Mouse (Mus musculus) ES-E14 (cell line): ENCODE measurements around the gene P3h4. TPM values are rescaled to one million over a fixed set of nuclear protein-coding genes. Genes with fewer than 3 reads are reported as not detected.
"Not testable (repeated sequence)": the region's sequence is repeated elsewhere in the genome, so short reads cannot be mapped to it uniquely, and the experiment has no call there.

Experiments used
- DNase-seq: peaks from one replicate; pipeline ENCODE4 v3.0.0-alpha.2; 2013; ENCODE audit warnings: low read depth, low spot score
- H3K27ac ChIP-seq: 2 replicates; pipeline ENCODE4 v1.5.1; 2012; ENCODE audit warnings: low read depth, mild to moderate bottlenecking, low read length, moderate library complexity, mixed read lengths; ENCODE audit not compliant: poor library complexity, insufficient read depth, severe bottlenecking
- H3K36me3 ChIP-seq: 2 replicates; pipeline ENCODE4 v1.6.1; 2012; ENCODE audit warnings: mild to moderate bottlenecking, low read length, moderate library complexity, mixed read lengths; ENCODE audit not compliant: control insufficient read depth, poor library complexity, insufficient read depth, severe bottlenecking
- H3K4me1 ChIP-seq, 2 experiments: fragments of 150-350 bp in 1 of 2; sonication (generic) in 1 of 2; 2 replicates each; pipeline ENCODE4 v1.6.1; 2012; ENCODE audit warnings: low read length in 2 of 2, mild to moderate bottlenecking in 1 of 2, mixed read lengths in 1 of 2; ENCODE audit not compliant: control insufficient read depth in 2 of 2, insufficient read depth in 2 of 2, poor library complexity in 1 of 2
- H3K4me3 ChIP-seq, 2 experiments: fragments of 150-350 bp in 1 of 2; sonication (generic) in 1 of 2; 2 replicates each; pipeline ENCODE4 v1.5.1; 2012; ENCODE audit warnings: low read length in 2 of 2, low read depth in 1 of 2, mild to moderate bottlenecking in 1 of 2, mixed read lengths in 1 of 2; ENCODE audit not compliant: insufficient read depth in 1 of 2, poor library complexity in 1 of 2, severe bottlenecking in 1 of 2
- H3K9ac ChIP-seq: 2 replicates; pipeline ENCODE4 v1.6.1; 2012; ENCODE audit warnings: low read depth, mild to moderate bottlenecking, low read length, mixed read lengths; ENCODE audit not compliant: poor library complexity, insufficient read depth, severe bottlenecking
- H3K9me3 ChIP-seq: fragments of 150-350 bp; sonication (generic); 2 replicates; pipeline ENCODE4 v1.6.1; 2012; ENCODE audit warnings: low read depth, mild to moderate bottlenecking, low read length; ENCODE audit not compliant: control insufficient read depth, insufficient read depth
- CHD2 ChIP-seq: IDR thresholded peaks from 2 replicates; pipeline ENCODE4 v1.6.1; 2014; ENCODE audit warnings: mild to moderate bottlenecking, low read depth, low read length, inconsistent platforms
- HCFC1 ChIP-seq: IDR thresholded peaks from 2 replicates; pipeline ENCODE4 v1.6.1; 2012; ENCODE audit warnings: low read length, inconsistent platforms, borderline replicate concordance; ENCODE audit not compliant: insufficient read depth
- MAFK ChIP-seq: IDR thresholded peaks from 2 replicates; pipeline ENCODE4 v1.6.1; 2014; ENCODE audit warnings: mild to moderate bottlenecking, low read depth, low read length, inconsistent platforms; ENCODE audit not compliant: insufficient read depth
- ZC3H11A ChIP-seq: IDR thresholded peaks from 2 replicates; pipeline ENCODE4 v1.6.1; 2012; ENCODE audit warnings: low read depth, mild to moderate bottlenecking, inconsistent platforms, low read length, borderline replicate concordance
- ZNF384 ChIP-seq: IDR thresholded peaks from 2 replicates; pipeline ENCODE4 v1.6.1; 2012; ENCODE audit warnings: low read depth, low read length, inconsistent platforms
- in situ Hi-C, 2 experiments: fragments of 600-800 bp; cut with MboI; formaldehyde crosslinking; loops; one replicate each; pipeline ENCODE4 v1.15.1; 2025; ENCODE audit warnings: low sequenced_read_pairs in 2 of 2, inconsistent platforms in 1 of 2; ENCODE audit not compliant: unreplicated experiment in 2 of 2
- total RNA-seq: library from RNA; depleted of rRNA; stranded (reverse); fragments of 300-350 nt; gene quantifications from 2 replicates; pipeline ENCODE4 v1.2.3, GENCODE M21; 2012; rRNA removed

Gene P3h4
- total RNA-seq, 1 experiment, result 39.0 TPM

DNA sequence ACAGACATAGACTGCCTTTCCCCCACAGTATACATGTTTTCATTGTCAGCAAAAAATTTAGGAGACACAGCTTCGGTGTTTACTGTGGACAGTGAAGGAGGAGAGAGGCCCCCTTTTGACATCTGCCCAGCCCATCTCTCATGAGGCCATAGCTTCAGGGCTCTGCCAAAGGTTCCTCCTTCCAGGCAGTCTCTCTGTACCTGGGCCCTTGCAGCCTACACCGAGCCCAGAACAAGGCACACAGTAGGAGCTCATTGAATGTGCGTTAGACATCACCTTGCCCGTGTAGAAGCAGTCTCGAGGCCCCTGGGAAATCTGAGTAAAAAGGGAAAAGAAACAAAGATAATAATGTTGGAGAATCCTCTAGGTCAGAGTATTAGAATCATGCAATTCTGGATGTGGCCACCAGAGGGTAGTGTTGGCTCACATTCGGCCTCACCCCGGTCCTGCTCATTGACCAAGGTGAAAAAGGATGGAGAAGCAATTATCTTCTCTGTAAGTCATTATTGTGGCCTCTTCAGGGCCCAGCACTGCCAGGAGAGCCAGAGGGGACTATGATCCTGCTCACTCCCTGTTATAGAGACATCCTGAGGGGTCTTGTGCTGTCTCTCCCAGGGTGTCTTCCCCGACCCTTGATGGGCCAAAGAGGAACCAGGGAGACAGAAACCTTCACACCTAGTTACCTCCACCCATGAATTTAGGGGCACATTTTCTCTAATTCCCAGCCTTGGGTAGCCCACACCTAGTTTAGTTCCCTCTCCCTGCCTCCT, 52.2 kb downstream of the P3h4 start:
- no peak overlapping the region for H3K27ac ChIP-seq
- no peak for DNase-seq
- in situ Hi-C loops, result no loop called here

DNA sequence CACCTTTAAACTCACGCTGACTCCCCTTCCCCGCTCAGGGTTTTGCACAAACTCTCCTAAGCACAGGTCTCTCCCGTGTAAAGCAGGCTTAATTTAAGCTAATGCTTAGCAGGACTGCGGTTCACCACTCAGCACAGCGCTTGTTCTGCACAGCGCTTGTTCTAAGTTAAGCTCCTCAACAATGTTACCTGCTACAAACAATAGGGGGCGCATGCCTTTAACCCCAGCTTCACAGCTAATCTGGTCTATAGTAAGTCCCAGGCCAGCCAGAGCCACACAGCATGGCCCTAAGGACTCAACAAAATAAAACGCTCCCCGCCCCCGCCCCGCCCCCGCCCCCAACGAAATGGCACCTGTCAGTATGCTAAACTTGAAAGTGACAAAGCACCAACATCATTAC, 53.6 kb downstream of the P3h4 start:
- H3K4me1 ChIP-seq, in situ Hi-C loops, H3K9me3 ChIP-seq, H3K4me3 ChIP-seq, H3K27ac ChIP-seq, DNase-seq, H3K36me3 ChIP-seq, H3K9ac ChIP-seq: not testable (repeated sequence)

More for the DNA sequence above, 52.2 kb downstream of the P3h4 start:
- H3K36me3 ChIP-seq, result no peaks in the 10 kb centered on the region
- H3K9me3 ChIP-seq, result no peaks in the 10 kb centered on the region
- H3K4me1 ChIP-seq, result peaks cover 0 to 6% of the 10 kb centered on the region in 2 experiments; a peak in 2 of 4 replicates
- H3K9ac ChIP-seq, result no peak overlapping the region
- no peak overlapping the region for H3K4me3 ChIP-seq
- TF ChIP-seq ZC3H11A (peak; percentile 90), MAFK (no peak), CHD2 (0 out of 2 replicates have a peak, but pooled peaks have one; percentile 49), HCFC1 (no peak), ZNF384 (no peak)

DNA sequence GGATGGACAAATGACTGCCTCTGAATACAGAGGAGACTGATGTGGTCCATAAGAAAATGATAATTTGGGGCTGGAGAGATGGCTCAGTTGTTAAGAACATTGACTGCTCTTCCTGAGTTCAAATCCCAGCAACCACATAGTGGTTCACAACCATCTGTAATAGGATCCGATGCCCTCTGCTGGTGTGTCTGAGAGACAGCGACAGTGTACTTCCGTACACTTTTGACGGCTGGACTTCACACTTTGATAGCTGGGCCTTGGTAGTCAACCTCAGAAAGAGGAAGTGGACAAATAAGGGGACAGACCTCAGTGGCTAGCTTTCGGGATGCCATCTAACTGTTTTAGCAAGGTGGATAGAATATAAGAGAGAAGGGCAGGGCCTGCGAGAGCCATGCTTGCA, 54.5 kb downstream of the P3h4 start:
- Histone ChIP-seq H3K36me3 (no peaks in the 10 kb centered on the region), H3K9ac (no peak overlapping the region), H3K27ac (no peak overlapping the region), H3K9me3 (no peaks in the 10 kb centered on the region), H3K4me1 (peaks cover 0 to 5% of the 10 kb centered on the region in 2 experiments; a peak in 2 of 4 replicates), H3K4me3 (no peak overlapping the region)
- no peak for DNase-seq
- in situ Hi-C loops, result no loop called here
- TF ChIP-seq HCFC1 (no peak), MAFK (no peak), ZNF384 (no peak), CHD2 (no peak), ZC3H11A (no peak)

Other genes starting within 250 kb of the P3h4 start
- 0.09 and 0.11 TPM in 2 replicates for gene Krt9, start 221.6 kb downstream of the P3h4 start, total RNA-seq
- gene Krt14, start 207.3 kb downstream of the P3h4 start, total RNA-seq, result 2.1 and 2.3 TPM in 2 replicates
- gene Krt16, start 165.9 kb downstream of the P3h4 start, total RNA-seq, result 0.31 and 0.69 TPM in 2 replicates
- 3.2 and 8.5 TPM in 2 replicates for gene Krt17, start 153.8 kb downstream of the P3h4 start, total RNA-seq
- 21.7 and 42.5 TPM in 2 replicates for gene Krt42, start 145.0 kb downstream of the P3h4 start, total RNA-seq
- 322 and 326 TPM in 2 replicates for gene Eif1, start 95.0 kb downstream of the P3h4 start, total RNA-seq
- gene Gast, start 80.4 kb downstream of the P3h4 start, total RNA-seq, result 1.6 and 2.9 TPM in 2 replicates
- 21.4 and 34.2 TPM in 2 replicates for gene Hap1, start 58.7 kb downstream of the P3h4 start, total RNA-seq
- 97.6 and 101 TPM in 2 replicates for gene Jup, start 17.1 kb downstream of the P3h4 start, total RNA-seq
- gene Fkbp10, start 861 bp upstream of the P3h4 start, total RNA-seq, result 73.3 and 102 TPM in 2 replicates
- gene Nt5c3b, start 27.0 kb upstream of the P3h4 start, total RNA-seq, result 27.1 and 27.4 TPM in 2 replicates
- gene Klhl10, start 27.1 kb upstream of the P3h4 start, total RNA-seq, result 1.7 and 2.9 TPM in 2 replicates
- 43.3 and 49.5 TPM in 2 replicates for gene Klhl11, start 57.9 kb upstream of the P3h4 start, total RNA-seq
- 202 and 209 TPM in 2 replicates for gene Acly, start 113.2 kb upstream of the P3h4 start, total RNA-seq
- 2.3 and 3.4 TPM in 2 replicates for gene Ttc25, start 130.8 kb upstream of the P3h4 start, total RNA-seq
- 9.4 and 11.9 TPM in 2 replicates for gene Cnp, start 160.1 kb upstream of the P3h4 start, total RNA-seq
- gene Nkiras2, start 204.4 kb upstream of the P3h4 start, total RNA-seq, result 27.3 and 30.7 TPM in 2 replicates
- gene Dnajc7, start 205.3 kb upstream of the P3h4 start, total RNA-seq, result 139 and 208 TPM in 2 replicates